Mouse (Mus musculus) embryonic fibroblast, embryonic 13.5 days (primary cell): ENCODE data around the gene Celf2.

Experiments
- CTCF ChIP-seq: IDR thresholded peaks from 2 replicates; pipeline ENCODE4 v1.5.1; 2011; ENCODE audit warnings: mild to moderate bottlenecking, control low read depth, low read length, moderate library complexity, borderline replicate concordance; ENCODE audit not compliant: insufficient read depth
- POLR2A ChIP-seq: IDR thresholded peaks from 2 replicates; pipeline ENCODE4 v1.6.1; 2011; ENCODE audit warnings: low read depth, mild to moderate bottlenecking, control low read depth, low read length, moderate library complexity

DNA sequence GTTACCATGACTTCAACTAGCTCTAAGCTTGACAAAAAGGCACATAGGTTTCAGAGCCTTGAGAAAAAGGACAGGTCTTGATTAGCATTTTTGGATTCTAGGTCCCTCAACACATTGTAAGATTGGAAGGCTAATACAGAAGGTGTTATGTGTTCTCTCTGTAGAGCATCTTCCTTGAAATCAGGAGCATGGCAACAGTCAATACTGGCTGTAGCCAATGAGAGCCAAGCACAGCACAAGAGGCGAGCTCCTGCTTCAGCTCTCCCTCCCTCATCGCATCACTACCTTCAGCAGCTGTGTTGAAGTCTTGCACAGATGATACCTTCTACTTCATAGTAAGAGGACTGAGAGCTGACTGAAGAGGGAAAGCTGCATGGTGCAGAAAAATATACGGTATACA is 890.5 kb downstream of the Celf2 start:
- TF ChIP-seq POLR2A (no peak), CTCF (no peak)
